Mouse (Mus musculus) gastrocnemius, postnatal 36 days (tissue): ENCODE data around the gene Arfgef3. TPM values are rescaled to one million over a fixed set of nuclear protein-coding genes. Genes with fewer than 3 reads are reported as not detected.
A peak's percentile ranks its signal among the peaks of the same experiment; 100 is the strongest.
"Not testable (repeated sequence)": the region's sequence is repeated elsewhere in the genome, so short reads cannot be mapped to it uniquely, and the experiment has no call there.

ENCODE experiments used
- DNase-seq, 2 experiments: peaks; one replicate each; pipeline ENCODE4 v3.0.0; 2022
- intact Hi-C: fragments of 180-260 bp; cut with DNase I; formaldehyde crosslinking; loops from one replicate; pipeline ENCODE4 v1.15.1; 2025
- total RNA-seq, 2 experiments: library from RNA; stranded (reverse); gene quantifications; 2 replicates each; pipeline ENCODE4 v1.2.3; 2021

Arfgef3 gene
- total RNA-seq, 2 experiments from 2014 or later, result 0.39 to 0.41 TPM

DNA sequence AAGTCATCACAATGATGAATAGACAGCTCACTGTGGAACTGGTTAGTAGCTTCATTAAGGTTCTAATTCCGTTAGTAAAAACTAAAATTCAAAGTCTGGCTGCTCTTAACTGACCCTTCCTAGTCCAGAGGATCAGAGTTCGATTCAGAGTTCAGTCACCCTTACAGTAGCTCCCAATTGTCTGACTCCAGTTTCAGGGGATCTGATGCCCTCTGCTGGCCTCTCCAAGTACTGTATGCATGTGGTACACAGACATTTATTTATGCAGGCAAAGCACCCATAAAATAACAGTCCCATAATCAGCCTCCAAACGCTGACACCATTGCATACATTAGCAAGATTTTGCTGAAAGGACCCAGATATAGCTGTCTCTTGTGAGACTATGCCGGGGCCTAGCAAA lies 141.7 kb downstream of the Arfgef3 start:
- peak; percentile 51 to 63 for DNase-seq
- intact Hi-C loops, result no loop called here

GRCm38 (mm10) chr10:18597601-18598000 lies 146.1 kb downstream of the Arfgef3 start:
- intact Hi-C loops, result no loop called here
- no peak for DNase-seq

DNA sequence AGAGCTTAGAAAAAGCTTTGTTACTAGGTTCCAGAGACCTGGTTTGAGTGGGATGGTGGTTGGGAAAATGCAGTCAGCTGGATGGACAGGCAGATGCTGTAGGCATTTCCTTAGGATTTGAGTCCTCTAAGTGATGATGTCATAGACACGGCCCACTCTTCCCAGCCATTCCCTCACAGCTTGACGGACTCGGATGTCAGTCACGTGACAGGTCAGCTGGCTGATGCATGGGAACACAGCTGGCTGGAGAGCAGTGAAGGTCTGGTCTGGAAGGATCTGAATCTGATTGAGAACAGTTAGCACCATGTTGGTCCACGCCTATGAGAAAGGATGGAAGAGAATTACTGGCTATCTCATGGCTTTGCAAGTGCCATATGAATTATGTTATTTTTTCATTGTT lies 154.3 kb downstream of the Arfgef3 start:
- intact Hi-C loops, result no loop called here
- no peak for DNase-seq

GRCm38 (mm10) chr10:18584188-18584587 lies 159.6 kb downstream of the Arfgef3 start:
- intact Hi-C loops, result no loop called here
- no peak for DNase-seq

GRCm38 (mm10) chr10:18572581-18572980 lies 171.2 kb downstream of the Arfgef3 start:
- DNase-seq, result no peak
- intact Hi-C loops, result no loop called here

- no peak for DNase-seq
- intact Hi-C loops, result loop anchor here (1.0 to 10.0 kb wide), 3 partner anchors 37 to 342 kb away; partner anchors contain the start of gene Perp
Measured at GRCm38 (mm10) chr10:18562940-18563339, 180.8 kb downstream of the Arfgef3 start.

DNA sequence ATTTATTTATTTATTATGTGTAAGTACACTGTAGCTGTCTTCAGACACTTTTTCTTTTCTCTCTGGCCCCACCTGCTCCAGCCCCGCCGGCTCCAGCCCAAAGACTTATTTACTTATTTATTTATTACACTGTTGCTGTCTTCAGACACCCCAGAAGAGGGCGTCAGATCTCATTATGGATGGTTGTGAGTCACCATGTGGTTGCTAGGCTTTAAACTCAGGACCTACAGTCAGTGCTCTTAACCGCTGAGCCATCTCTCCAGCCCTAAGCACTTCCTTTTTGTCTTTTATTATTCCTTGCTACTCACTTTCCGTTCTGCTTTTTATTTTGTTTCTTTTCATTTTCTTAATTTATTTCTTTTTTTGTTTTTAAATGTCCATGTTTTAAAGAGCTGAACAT lies 182.3 kb downstream of the Arfgef3 start:
- no peak for DNase-seq
- intact Hi-C loops, result loop anchor here (10.0 kb wide), 1 partner anchor 283 kb away; the partner anchor contains the start of gene Perp

DNA sequence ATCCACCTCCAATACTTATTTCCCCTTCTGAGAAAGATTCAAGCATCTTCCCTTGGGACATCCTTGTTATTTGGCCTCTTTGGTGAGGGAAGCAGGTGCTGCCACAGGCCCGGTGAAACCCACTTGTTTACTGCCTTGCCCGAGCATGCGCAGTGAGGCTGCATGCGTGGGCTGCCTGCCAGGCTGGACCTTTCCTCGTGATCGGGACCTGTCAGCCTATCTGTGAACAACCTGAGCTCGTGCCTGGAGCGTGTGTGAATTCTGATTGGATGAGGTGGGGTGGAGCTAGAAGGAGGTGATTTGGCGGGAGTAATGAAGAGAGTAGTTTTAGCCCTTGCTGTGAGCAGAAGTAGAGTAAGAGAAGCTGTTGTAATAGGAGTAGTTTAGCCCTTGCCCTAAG lies 184.7 kb downstream of the Arfgef3 start:
- intact Hi-C loops, DNase-seq: not testable (repeated sequence)

GRCm38 (mm10) chr10:18549321-18550216 lies 194.2 kb downstream of the Arfgef3 start:
- DNase-seq, result no peak
- intact Hi-C loops, result no loop called here

DNA sequence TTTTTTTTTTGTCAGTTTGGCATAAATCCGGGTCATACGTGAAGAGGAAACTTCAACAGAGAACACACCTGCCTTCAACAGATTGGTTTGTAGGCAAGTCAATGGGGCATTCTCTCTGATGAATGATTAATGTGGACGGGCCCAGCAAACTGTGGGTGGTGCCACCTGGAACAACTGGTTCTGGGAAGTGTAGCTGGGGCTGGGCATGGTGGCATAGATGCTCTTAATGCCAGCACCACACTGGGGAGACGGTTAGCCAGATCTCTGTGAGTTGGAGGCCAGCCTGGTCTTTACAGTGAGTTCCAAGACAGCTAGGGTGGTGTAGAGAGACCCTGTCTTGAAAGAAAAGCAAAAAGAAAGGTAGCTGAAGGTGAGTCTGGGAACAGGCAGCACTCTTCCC lies 196.4 kb downstream of the Arfgef3 start:
- intact Hi-C loops, result no loop called here

GRCm38 (mm10) chr10:18545813-18546235 lies 197.9 kb downstream of the Arfgef3 start, which contains the start of gene Hebp2:
Gene Hebp2, minus strand, starts transcription at chr10:18546076.
- intact Hi-C loops, result no loop called here
- DNase-seq, result peak; percentile 57 to 61

More for the DNA sequence above, 196.4 kb downstream of the Arfgef3 start:
- DNase-seq, result no peak

- no peak for DNase-seq
- intact Hi-C loops, result no loop called here
Measured at GRCm38 (mm10) chr10:18545309-18545708, 198.4 kb downstream of the Arfgef3 start.

DNA sequence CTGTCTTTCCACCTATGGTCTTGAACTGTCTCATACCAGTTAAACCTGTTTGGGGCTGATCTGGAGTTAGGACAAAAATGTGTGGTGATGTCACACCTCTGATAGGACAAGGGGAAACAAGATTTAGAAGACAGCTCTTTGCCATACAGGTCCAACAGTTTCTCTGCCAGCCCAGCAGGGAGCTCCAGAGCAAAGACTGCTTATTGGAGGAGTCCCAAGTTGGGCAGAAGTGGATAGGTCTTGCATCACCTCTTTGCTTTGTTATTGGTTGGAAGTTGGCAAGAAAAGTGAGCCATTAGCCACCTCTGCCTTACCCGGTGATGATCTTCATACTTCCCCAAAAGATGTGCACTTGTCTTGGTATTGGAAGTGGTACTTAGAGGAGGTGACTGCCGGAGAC lies 206.9 kb downstream of the Arfgef3 start:
- DNase-seq, result no peak
- intact Hi-C loops, result no loop called here

GRCm38 (mm10) chr10:18532293-18532692 lies 211.5 kb downstream of the Arfgef3 start:
- DNase-seq, result no peak
- intact Hi-C loops, result no loop called here

Other genes with a start within 250 kb of the Arfgef3 start
- gene Hebp2, start 197.9 kb downstream of the Arfgef3 start, total RNA-seq, result under 1 TPM; 0.61 to 0.86 TPM
- gene Gm4922, start 42.8 kb upstream of the Arfgef3 start, total RNA-seq, result not detected
- 1 to 10 TPM; 1.3 to 1.6 TPM for gene Perp, start 101.1 kb upstream of the Arfgef3 start, total RNA-seq